Mouse (Mus musculus): ENCODE results near the gene Olfr1392.
A peak's percentile ranks its signal among the peaks of the same experiment; 100 is the strongest.
"Not testable (repeated sequence)": the region's sequence is repeated elsewhere in the genome, so short reads cannot be mapped to it uniquely, and the experiment has no call there.

The Olfr1392 gene

GRCm38 (mm10) chr11:49252048-49252447, 33.0 kb upstream of the Olfr1392 start:
- peak; percentile 35 for DNase-seq (ENCODE audit: low read depth)

- no peak for DNase-seq (ENCODE audit: low read depth)
These were observed 32.0 kb upstream of the Olfr1392 start for GRCm38 (mm10) chr11:49253035-49253434.

GRCm38 (mm10) chr11:49259296-49259695, 25.8 kb upstream of the Olfr1392 start:
- no peak for DNase-seq (ENCODE audit: low read depth)

GRCm38 (mm10) chr11:49259829-49260228, 25.3 kb upstream of the Olfr1392 start:
- no peak for DNase-seq (ENCODE audit: low read depth)

- no peak for DNase-seq (ENCODE audit: low read depth)
These were observed 24.3 kb upstream of the Olfr1392 start for GRCm38 (mm10) chr11:49260598-49261312.

GRCm38 (mm10) chr11:49261313-49261855, 23.7 kb upstream of the Olfr1392 start:
- no peak for DNase-seq (ENCODE audit: low read depth)

GRCm38 (mm10) chr11:49262286-49262685, 22.8 kb upstream of the Olfr1392 start:
- DNase-seq (ENCODE audit: low read depth) = no peak

- no peak for DNase-seq (ENCODE audit: low read depth)
These were observed 21.9 kb upstream of the Olfr1392 start for GRCm38 (mm10) chr11:49263149-49263548.

GRCm38 (mm10) chr11:49264081-49264480, 21.0 kb upstream of the Olfr1392 start:
- DNase-seq (ENCODE audit: low read depth) = no peak

- peak; percentile 51 for DNase-seq (ENCODE audit: low read depth)
These were observed 20.5 kb upstream of the Olfr1392 start for GRCm38 (mm10) chr11:49264622-49265021.

GRCm38 (mm10) chr11:49265101-49265500, 20.0 kb upstream of the Olfr1392 start:
- no peak for DNase-seq (ENCODE audit: low read depth)

GRCm38 (mm10) chr11:49266671-49267070, 18.4 kb upstream of the Olfr1392 start:
- no peak for DNase-seq (ENCODE audit: low read depth)

- no peak for DNase-seq (ENCODE audit: low read depth)
These were observed 17.8 kb upstream of the Olfr1392 start for GRCm38 (mm10) chr11:49267316-49267715.

- DNase-seq (ENCODE audit: low read depth) = no peak
These were observed 17.0 kb upstream of the Olfr1392 start for GRCm38 (mm10) chr11:49267970-49268579.

- DNase-seq (ENCODE audit: low read depth) = no peak
These were observed 15.3 kb upstream of the Olfr1392 start for GRCm38 (mm10) chr11:49269761-49270160.

GRCm38 (mm10) chr11:49270368-49270767, 14.7 kb upstream of the Olfr1392 start:
- DNase-seq (ENCODE audit: low read depth) = no peak

- peak; percentile 82 for DNase-seq (ENCODE audit: low read depth)
These were observed 13.7 kb upstream of the Olfr1392 start for GRCm38 (mm10) chr11:49271334-49271733.

GRCm38 (mm10) chr11:49273834-49274519, 11.1 kb upstream of the Olfr1392 start:
- DNase-seq (ENCODE audit: low read depth) = no peak

GRCm38 (mm10) chr11:49278222-49278621, 6.9 kb upstream of the Olfr1392 start, which contains the start of gene Olfr1393:
Olfr1393 (plus strand) TSS chr11:49278304.
- no peak for DNase-seq (ENCODE audit: low read depth)

- no peak for DNase-seq (ENCODE audit: low read depth)
These were observed 2.2 kb downstream of the Olfr1392 start for GRCm38 (mm10) chr11:49287251-49287650.

- DNase-seq (ENCODE audit: low read depth) = no peak
These were observed 7.7 kb downstream of the Olfr1392 start for GRCm38 (mm10) chr11:49292777-49293176.

GRCm38 (mm10) chr11:49304441-49304840, 19.4 kb downstream of the Olfr1392 start, which contains the start of gene Olfr10:
Olfr10 (plus strand) TSS chr11:49304741.
- no peak for DNase-seq (ENCODE audit: low read depth)

- DNase-seq (ENCODE audit: low read depth) = not testable (repeated sequence)
These were observed 23.5 kb downstream of the Olfr1392 start for GRCm38 (mm10) chr11:49308547-49308946.
